Mouse (Mus musculus) urinary bladder, adult 2 months (tissue): Measurements from ENCODE around the gene Ccdc153. TPM values are rescaled to one million over a fixed set of nuclear protein-coding genes. Genes with fewer than 3 reads are reported as not detected.

ENCODE experiments used
- DNase-seq: peaks from one replicate; pipeline ENCODE4 v3.0.0; 2022; ENCODE audit warnings: low spot score
- polyA plus RNA-seq: library from polyadenylated mRNA; depleted of rRNA; stranded (reverse); fragments of >200 nt; gene quantifications from 2 replicates; pipeline ENCODE4 v1.2.3, GENCODE M21; 2012; rRNA removed

Gene Ccdc153
- not detected in 2 replicates for polyA plus RNA-seq

- DNase-seq, result no peak
Observed at GRCm38 (mm10) chr9:44240399-44240798, at the start of gene Ccdc153. TSS of gene Ccdc153 (plus strand) at chr9:44240676.

- no peak for DNase-seq
Observed at GRCm38 (mm10) chr9:44191166-44191565, 49.3 kb upstream of the Ccdc153 start.

- no peak for DNase-seq
Observed at GRCm38 (mm10) chr9:44192312-44192711, 48.2 kb upstream of the Ccdc153 start.

- no peak for DNase-seq
Observed at GRCm38 (mm10) chr9:44192794-44193193, 47.7 kb upstream of the Ccdc153 start.

GRCm38 (mm10) chr9:44194000-44194399 is 46.5 kb upstream of the Ccdc153 start:
- no peak for DNase-seq

- no peak for DNase-seq
Observed at GRCm38 (mm10) chr9:44196354-44196753, 44.1 kb upstream of the Ccdc153 start.

GRCm38 (mm10) chr9:44199166-44199565 is 41.3 kb upstream of the Ccdc153 start:
- DNase-seq, result no peak

GRCm38 (mm10) chr9:44199580-44199979 is 40.9 kb upstream of the Ccdc153 start:
- no peak for DNase-seq

- no peak for DNase-seq
Observed at GRCm38 (mm10) chr9:44200458-44200857, 40.0 kb upstream of the Ccdc153 start.

GRCm38 (mm10) chr9:44207840-44208239 is 32.6 kb upstream of the Ccdc153 start:
- no peak for DNase-seq

GRCm38 (mm10) chr9:44209416-44209815 is 31.1 kb upstream of the Ccdc153 start:
- no peak for DNase-seq

GRCm38 (mm10) chr9:44212406-44212805 is 28.1 kb upstream of the Ccdc153 start:
- DNase-seq, result no peak

- DNase-seq, result no peak
Observed at GRCm38 (mm10) chr9:44213538-44213937, 26.9 kb upstream of the Ccdc153 start.

- no peak for DNase-seq
Observed at GRCm38 (mm10) chr9:44225993-44226392, 14.5 kb upstream of the Ccdc153 start.

- no peak for DNase-seq
Observed at GRCm38 (mm10) chr9:44231609-44232008, 8.9 kb upstream of the Ccdc153 start.

GRCm38 (mm10) chr9:44233021-44233801 is 7.3 kb upstream of the Ccdc153 start:
- DNase-seq, result no peak

GRCm38 (mm10) chr9:44233802-44234478 is 6.5 kb upstream of the Ccdc153 start, which contains the start of gene Cbl:
TSS of gene Cbl (minus strand) at chr9:44234049.
- DNase-seq, result peak; percentile 96

- DNase-seq, result no peak
Observed at GRCm38 (mm10) chr9:44234479-44235427, 5.7 kb upstream of the Ccdc153 start.

GRCm38 (mm10) chr9:44236601-44237000 is 3.9 kb upstream of the Ccdc153 start:
- no peak for DNase-seq

- no peak for DNase-seq
Observed at GRCm38 (mm10) chr9:44237128-44237527, 3.3 kb upstream of the Ccdc153 start.

GRCm38 (mm10) chr9:44238501-44239190 is 1.8 kb upstream of the Ccdc153 start:
- no peak for DNase-seq
